Mouse (Mus musculus) brain, embryonic 14.5 days (tissue): ENCODE data around the gene Cyp2j12.
"Not testable (repeated sequence)": the region's sequence is repeated elsewhere in the genome, so short reads cannot be mapped to it uniquely, and the experiment has no call there.

Experiments
- CTCF ChIP-seq: fragments of 200-500 bp; IDR thresholded peaks from 2 replicates; pipeline ENCODE4 v1.5.1; 2012; ENCODE audit warnings: inconsistent platforms, mild to moderate bottlenecking, moderate library complexity, borderline replicate concordance; ENCODE audit not compliant: insufficient read depth, insufficient read length; ENCODE audit errors: extremely low read depth
- POLR2A ChIP-seq: fragments of 200-500 bp; IDR thresholded peaks from 2 replicates; pipeline ENCODE4 v1.6.1; 2012; ENCODE audit warnings: mild to moderate bottlenecking, inconsistent platforms, borderline replicate concordance; ENCODE audit not compliant: poor library complexity, insufficient read depth, insufficient read length, severe bottlenecking; ENCODE audit errors: extremely low read depth

GRCm38 (mm10) chr4:96089356-96090048 is 51.5 kb downstream of the Cyp2j12 start:
- not testable (repeated sequence) for TF ChIP-seq CTCF, POLR2A
